Comparison of ENCODE assay signal across 8 mouse cellular contexts in the genomic region with DNA sequence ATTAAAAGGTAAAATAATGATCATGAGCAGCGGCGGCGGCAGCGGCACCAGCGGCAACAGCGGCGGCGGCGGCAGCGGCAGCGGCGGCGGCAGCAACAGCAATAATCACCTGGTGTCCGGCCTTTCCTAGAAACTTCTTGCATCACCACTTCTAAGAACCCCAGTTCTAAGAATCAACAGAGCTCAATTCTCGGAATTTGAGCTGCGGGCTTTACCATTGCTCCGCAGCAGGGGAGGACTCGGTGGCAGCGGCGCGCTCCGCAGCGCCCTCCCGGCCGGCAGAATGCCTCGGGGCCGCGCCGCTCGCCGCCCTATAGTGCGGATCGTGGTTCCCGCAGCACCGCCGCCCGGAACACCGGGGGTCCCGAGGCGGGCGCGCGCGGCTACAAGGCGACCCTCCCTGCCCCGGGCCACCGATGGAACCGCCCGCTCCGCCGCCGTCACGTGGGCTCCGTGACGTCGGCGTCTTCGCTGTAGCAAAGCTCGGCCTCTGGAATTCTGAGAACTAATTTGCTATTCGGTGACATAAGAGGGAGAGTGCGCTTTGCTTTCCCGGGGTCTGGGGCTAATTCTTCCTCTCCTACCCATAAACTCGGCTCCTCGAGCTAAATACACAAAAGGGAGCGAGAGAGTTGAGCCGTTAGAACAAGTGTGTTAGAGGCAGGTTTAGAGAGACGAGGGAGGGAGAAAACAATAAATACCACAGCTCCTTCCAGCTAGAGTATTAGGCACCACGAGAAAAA. TPM values are rescaled to one million over a fixed set of nuclear protein-coding genes. Genes with fewer than 3 reads are reported as not detected.
DNase-seq lines count a peak whose midpoint lies in the region; ATAC-seq and TF ChIP-seq lines count a peak whose summit lies in the region.

Gene Gm37419 (plus strand): TSS at position 17 of the 743 bp plus-strand sequence.
Gene Bcl6 (minus strand): TSS at position 387 of the 743 bp plus-strand sequence.

- peak within 1 kb of the TSS; percentile 63 for H3K4me3 ChIP-seq in C2C12 (ENCODE audit: insufficient read depth, poor library complexity, severe bottlenecking)
- H3K4me3 ChIP-seq in forebrain, embryonic 10.5 days, result peak within 1 kb of the TSS; percentile 80
- H3K4me3 ChIP-seq in heart, embryonic 16.5 days (ENCODE audit: low read length), result peak within 1 kb of the TSS; percentile 91
- H3K4me3 ChIP-seq in liver, embryonic 13.5 days (replicated peaks), result peak within 1 kb of the TSS; percentile 73
- H3K4me3 ChIP-seq in stomach, embryonic 14.5 days (ENCODE audit: low read depth, low read length), result peak within 1 kb of the TSS; percentile 72

- peaks cover 13% of the 10 kb centered on the region for H3K79me3 ChIP-seq in C2C12 (ENCODE audit: low read depth)

- peaks cover 46% of the 10 kb centered on the region for H3K79me2 ChIP-seq in C2C12 (ENCODE audit: control insufficient read depth, insufficient read depth)

- no peaks in the 10 kb centered on the region for H3K9me3 ChIP-seq in forebrain, embryonic 10.5 days
- no peaks in the 10 kb centered on the region for H3K9me3 ChIP-seq in heart, embryonic 16.5 days (replicated peaks; ENCODE audit: control insufficient read depth, low read length)
- no peaks in the 10 kb centered on the region for H3K9me3 ChIP-seq in liver, embryonic 13.5 days (replicated peaks)
- no peaks in the 10 kb centered on the region for H3K9me3 ChIP-seq in stomach, embryonic 14.5 days (ENCODE audit: control insufficient read depth, low read depth, low read length)

- peak within 1 kb of the TSS; percentile 81 for H3ac ChIP-seq in C2C12 (ENCODE audit: control insufficient read depth, insufficient read length, low read depth)

- peak within 1 kb of the TSS; percentile 98 for H3K4me2 ChIP-seq in heart, embryonic 16.5 days (ENCODE audit: low read depth, low read length)
- H3K4me2 ChIP-seq in liver, embryonic 13.5 days, result peak within 1 kb of the TSS; percentile 96
- H3K4me2 ChIP-seq in stomach, embryonic 14.5 days (replicated peaks; ENCODE audit: low read depth, low read length), result peak within 1 kb of the TSS; percentile 86

- no peaks in the 10 kb centered on the region for H3K27me3 ChIP-seq in C2C12 (ENCODE audit: control insufficient read depth, insufficient read depth, insufficient read length)
- H3K27me3 ChIP-seq in forebrain, embryonic 10.5 days (ENCODE audit: poor library complexity, severe bottlenecking), result peaks cover 48% of the 10 kb centered on the region
- H3K27me3 ChIP-seq in heart, embryonic 16.5 days (ENCODE audit: control insufficient read depth, insufficient read depth, low read length), result no peaks in the 10 kb centered on the region
- peaks cover 94% of the 10 kb centered on the region for H3K27me3 ChIP-seq in liver, embryonic 13.5 days
- no peaks in the 10 kb centered on the region for H3K27me3 ChIP-seq in stomach, embryonic 14.5 days (ENCODE audit: control insufficient read depth, insufficient read depth, low read length)

- peak within 1 kb of the TSS; percentile 98 for H3K9ac ChIP-seq in heart, embryonic 16.5 days (ENCODE audit: low read length)
- peak within 1 kb of the TSS; percentile 85 for H3K9ac ChIP-seq in liver, embryonic 13.5 days
- H3K9ac ChIP-seq in stomach, embryonic 14.5 days (replicated peaks; ENCODE audit: low read depth, low read length), result peak within 1 kb of the TSS; percentile 79

- TF ChIP-seq CTCF in C2C12 (IDR thresholded peaks at IDR 0.05; ENCODE audit: control insufficient read depth, insufficient read depth, insufficient read length), result no peak

- DNase-seq in c-Kit-negative CD71-positive TER-119-positive erythroid progenitor cells, embryonic 14.5 days (ENCODE audit: low read depth, low spot score), result peak; percentile 65
- DNase-seq in forebrain, embryonic 10.5 days (ENCODE audit: extremely low spot score, low spot score), result peak; percentile 85
- peak; percentile 85 to 91 for DNase-seq in kidney, postnatal 25 days
- peak; percentile 77 for DNase-seq in liver, embryonic 13.5 days
- DNase-seq in natural killer cell, adult 2 months (ENCODE audit: low spot score in 2 of 2), result peak; percentile 88

- ATAC-seq in heart, embryonic 16.5 days (replicated peaks; ENCODE audit: extremely low read depth, insufficient read depth, low FRiP score), result peak; percentile 79
- peak; percentile 71 for ATAC-seq in liver, embryonic 13.5 days (ENCODE audit: low read depth)
- ATAC-seq in stomach, embryonic 14.5 days (ENCODE audit: insufficient number of reproducible peaks, insufficient read depth, low FRiP score, low read depth), result peak; percentile 75

- H3K36me3 ChIP-seq in C2C12 (ENCODE audit: control insufficient read depth, insufficient read depth), result no peaks in the 10 kb centered on the region
- H3K36me3 ChIP-seq in forebrain, embryonic 10.5 days (replicated peaks), result no peaks in the 10 kb centered on the region
- no peaks in the 10 kb centered on the region for H3K36me3 ChIP-seq in heart, embryonic 16.5 days (ENCODE audit: control insufficient read depth, insufficient read depth)
- H3K36me3 ChIP-seq in liver, embryonic 13.5 days, result no peaks in the 10 kb centered on the region
- no peaks in the 10 kb centered on the region for H3K36me3 ChIP-seq in stomach, embryonic 14.5 days (ENCODE audit: control insufficient read depth, insufficient read depth, low read length)

- H3K4me1 ChIP-seq in forebrain, embryonic 10.5 days, result peaks cover 61% of the 10 kb centered on the region
- H3K4me1 ChIP-seq in heart, embryonic 16.5 days (ENCODE audit: control insufficient read depth, insufficient read depth, low read length), result peaks cover 38% of the 10 kb centered on the region
- peaks cover 47% of the 10 kb centered on the region for H3K4me1 ChIP-seq in liver, embryonic 13.5 days (replicated peaks)
- peaks cover 42% of the 10 kb centered on the region; the same call in 1 of the 2 replicates for H3K4me1 ChIP-seq in stomach, embryonic 14.5 days (ENCODE audit: control insufficient read depth, insufficient read depth, low read length)

- WGBS in forebrain, embryonic 10.5 days, result under 1% methylated on average over 68 of the region's 68 CpGs
- WGBS in heart, embryonic 16.5 days, result under 1% methylated on average over 68 of the region's 68 CpGs
- under 1% methylated on average over 68 of the region's 68 CpGs for WGBS in liver, embryonic 13.5 days (ENCODE audit: insufficient replicate concordance)
- under 1% methylated on average over 68 of the region's 68 CpGs for WGBS in stomach, embryonic 14.5 days

- peak within 1 kb of the TSS; percentile 97 for H3K27ac ChIP-seq in forebrain, embryonic 10.5 days
- peak within 1 kb of the TSS; percentile 96 for H3K27ac ChIP-seq in heart, embryonic 16.5 days (ENCODE audit: low read length)
- H3K27ac ChIP-seq in liver, embryonic 13.5 days, result peak within 1 kb of the TSS; percentile 92
- H3K27ac ChIP-seq in stomach, embryonic 14.5 days (ENCODE audit: low read length), result peak within 1 kb of the TSS; percentile 98

TF ChIP-seq in C2C12, 6 proteins besides CTCF, POLR2A, EP300 and RAD21:
- TF ChIP-seq MYOD1 (IDR thresholded peaks at IDR 0.05; ENCODE audit: control insufficient read depth, insufficient read length, low read depth) (no peak), USF1 (IDR thresholded peaks at IDR 0.05; ENCODE audit: low read depth) (peak; percentile 96), CEBPB (IDR thresholded peaks at IDR 0.05; ENCODE audit: low read depth) (peak; percentile 92)

RNA-seq across cellular contexts. Expression of gene Gm37419, which starts in this region (rescaled TPM):
- not detected for polyA plus RNA-seq in C2C12 (2012; fragmentation: generic; extraction: Trizol)
- not detected in 2 replicates for polyA plus RNA-seq in forebrain, embryonic 10.5 days (2016; fragmentation: Nextera tagmentation; extraction: Ambion mirVana)
- not detected in 2 replicates for polyA plus RNA-seq in heart, embryonic 16.5 days (2015; fragmentation: Nextera tagmentation; extraction: Ambion mirVana)
- not detected in 2 replicates for polyA plus RNA-seq in liver, embryonic 13.5 days (2015; fragmentation: Nextera tagmentation; extraction: Ambion mirVana)
- polyA plus RNA-seq in stomach, embryonic 14.5 days (2014; fragmentation: Nextera tagmentation; extraction: Ambion mirVana), result not detected in 2 replicates

RNA-seq across cellular contexts. Expression of gene Bcl6, which starts in this region (rescaled TPM):
- 6.2 TPM for polyA plus RNA-seq in C2C12 (2012; fragmentation: generic; extraction: Trizol)
- 0.14 and 0.25 TPM in 2 replicates for polyA plus RNA-seq in forebrain, embryonic 10.5 days (2016; fragmentation: Nextera tagmentation; extraction: Ambion mirVana)
- 0.81 and 1.2 TPM in 2 replicates for polyA plus RNA-seq in heart, embryonic 16.5 days (2015; fragmentation: Nextera tagmentation; extraction: Ambion mirVana)
- 0.21 and 0.24 TPM in 2 replicates for polyA plus RNA-seq in liver, embryonic 13.5 days (2015; fragmentation: Nextera tagmentation; extraction: Ambion mirVana)
- polyA plus RNA-seq in stomach, embryonic 14.5 days (2014; fragmentation: Nextera tagmentation; extraction: Ambion mirVana), result 1.4 and 1.5 TPM in 2 replicates

Comparison
In these comparisons a context has a peak if more than half of its experiments do, and no peak if none do; other contexts are left out.
1. Peak in every context shown above with its lines: DNase-seq, ATAC-seq, H3K4me3 ChIP-seq and H3K27ac ChIP-seq.
2. Peak in DNase-seq, H3K4me3 ChIP-seq and H3K27ac ChIP-seq in forebrain, embryonic 10.5 days; RNA of the genes that start here not detected or under 1 TPM.
3. Peak in DNase-seq, ATAC-seq, H3K4me3 ChIP-seq, H3K27ac ChIP-seq, H3K9ac ChIP-seq and H3K4me2 ChIP-seq in liver, embryonic 13.5 days; RNA of the genes that start here not detected or under 1 TPM.